Mouse (Mus musculus) spleen, postnatal 14 days (tissue): ENCODE measurements around the gene Tbc1d10a.
"Not testable (repeated sequence)": the region's sequence is repeated elsewhere in the genome, so short reads cannot be mapped to it uniquely, and the experiment has no call there.

Experiments used
- DNase-seq, 2 experiments: peaks; one replicate each; pipeline ENCODE4 v3.0.0; 2021 to 2022; ENCODE audit warnings: low spot score in 2 of 2

Gene Tbc1d10a

DNA sequence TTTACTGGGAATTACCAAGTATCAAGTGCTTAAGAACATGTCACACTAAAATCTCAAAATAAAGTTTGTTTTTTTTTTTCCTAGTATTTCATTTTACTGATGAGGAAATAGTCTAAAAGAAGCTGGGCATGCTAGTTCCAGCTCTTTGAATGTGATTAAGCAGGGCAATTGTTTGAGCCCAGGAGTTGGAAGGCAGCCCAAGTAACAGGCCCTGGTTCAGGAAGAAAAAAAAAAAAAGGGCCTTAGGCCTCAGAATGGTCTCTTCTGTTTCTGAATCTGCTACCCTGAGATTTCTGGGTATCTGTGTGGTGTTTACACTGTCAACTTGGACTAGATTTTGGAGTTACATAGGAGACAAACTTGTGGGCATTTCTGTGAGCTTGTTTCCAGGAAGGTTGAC is 3.1 kb upstream of the Tbc1d10a start:
- no peak for DNase-seq

DNA sequence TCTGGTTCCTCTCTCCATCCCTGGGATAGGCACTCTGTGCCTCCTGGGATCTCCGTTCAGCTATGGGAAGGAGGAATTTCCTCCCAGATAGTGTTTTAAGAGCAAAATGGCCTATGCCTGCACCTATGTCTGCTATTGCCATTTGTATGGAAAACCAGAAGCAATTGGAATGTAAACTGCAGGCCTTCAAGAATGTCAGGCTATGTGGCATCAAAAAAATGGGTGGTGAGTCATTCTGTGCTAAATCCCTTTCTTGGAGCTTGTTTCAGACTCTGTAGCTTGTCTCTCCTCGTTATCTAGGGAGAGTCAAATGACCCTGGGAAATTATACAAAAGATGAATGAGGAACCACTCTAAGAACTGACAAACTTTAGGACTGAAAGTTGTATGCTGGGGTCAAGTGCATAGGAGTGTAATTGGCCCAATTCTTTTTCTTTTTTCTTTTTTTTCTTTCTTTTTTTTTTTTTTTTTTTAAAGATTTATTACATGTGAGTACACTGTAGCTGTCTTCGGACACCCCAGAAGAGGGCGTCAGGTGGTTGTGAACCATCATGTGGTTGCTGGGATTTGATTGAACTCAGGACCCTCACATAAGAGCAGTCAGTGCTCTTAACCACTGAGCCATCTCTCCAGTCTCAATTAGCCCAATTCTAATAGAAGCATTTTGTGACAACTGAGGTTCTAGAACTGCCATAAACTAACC is 2.2 kb upstream of the Tbc1d10a start:
- no peak for DNase-seq

DNA sequence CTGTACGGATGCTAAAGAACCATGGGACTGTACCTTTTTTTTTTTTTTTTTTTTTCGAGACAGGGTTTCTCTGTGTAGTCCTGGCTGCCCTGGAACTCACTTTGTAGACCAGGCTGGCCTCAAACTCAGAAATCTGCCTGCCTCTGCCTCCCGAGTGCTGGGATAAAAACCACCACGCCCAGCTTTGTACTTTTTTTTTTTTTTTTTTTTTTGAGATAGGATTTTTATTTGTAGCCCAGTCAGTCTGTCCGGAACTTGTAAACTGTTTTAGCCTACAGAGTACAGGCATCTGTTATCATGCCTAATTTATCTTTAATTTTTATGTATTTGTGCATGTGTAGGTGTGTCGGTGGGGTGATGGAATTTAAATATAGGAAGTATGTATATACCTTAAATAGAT is 1.1 kb upstream of the Tbc1d10a start:
- DNase-seq = not testable (repeated sequence)

DNA sequence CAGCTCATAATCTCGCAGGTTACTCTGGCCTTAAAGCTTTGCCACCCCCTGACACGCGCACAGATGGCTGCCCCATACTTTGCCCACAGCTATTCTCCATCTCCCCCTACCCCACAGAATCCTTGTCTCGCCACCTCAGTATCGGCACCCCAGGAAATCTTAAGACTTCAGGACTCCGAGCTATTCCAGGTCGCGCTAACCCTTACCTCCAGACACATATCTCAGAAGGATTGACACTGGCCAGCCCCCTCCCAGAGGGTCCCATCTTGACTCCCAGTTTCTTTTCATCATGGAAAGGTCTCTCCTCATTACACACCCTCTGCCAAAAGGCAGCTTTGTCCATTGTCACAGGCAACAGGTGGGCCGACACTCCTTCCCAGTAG is 720 bp downstream of the Tbc1d10a start:
- no peak for DNase-seq

DNA sequence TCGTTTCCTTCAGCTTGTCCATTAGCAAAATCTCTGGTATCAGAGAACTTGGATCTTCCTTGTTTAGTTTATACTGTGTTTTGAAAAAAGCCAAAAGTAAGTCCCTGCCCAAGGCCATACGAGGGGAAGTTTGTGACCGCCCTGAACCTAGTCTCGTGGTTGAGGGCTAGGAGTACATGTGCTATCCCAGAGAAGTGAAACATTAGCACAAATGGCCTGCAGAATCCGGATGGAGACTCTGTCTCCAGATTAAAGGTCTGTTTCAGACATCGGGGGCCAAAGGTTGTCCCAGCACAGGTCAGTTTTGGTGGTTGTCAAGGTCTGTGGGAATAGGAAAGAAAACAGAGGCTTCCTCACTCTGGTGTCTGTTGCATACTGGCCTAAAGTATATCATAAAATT is 2.6 kb downstream of the Tbc1d10a start:
- DNase-seq = no peak

DNA sequence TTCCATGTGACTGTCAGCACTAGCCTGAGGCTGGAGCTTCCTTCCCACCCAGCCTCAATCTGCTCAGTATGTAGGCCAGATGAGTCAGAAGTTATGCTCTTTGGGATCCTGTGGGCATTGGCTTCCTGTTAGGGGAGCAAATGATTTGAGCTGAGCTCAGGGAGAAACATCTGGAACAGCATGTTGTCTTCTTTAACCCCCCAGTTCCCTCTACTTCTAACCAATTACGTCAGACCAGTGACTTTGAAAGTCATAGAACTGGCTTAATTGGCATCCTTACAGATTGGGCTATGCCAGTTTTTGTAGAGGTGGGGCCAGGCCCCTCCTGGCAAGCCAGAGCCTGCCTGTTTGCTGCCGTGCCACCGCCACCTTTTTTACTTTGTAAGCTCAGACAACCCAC is 4.1 kb downstream of the Tbc1d10a start:
- no peak for DNase-seq

DNA sequence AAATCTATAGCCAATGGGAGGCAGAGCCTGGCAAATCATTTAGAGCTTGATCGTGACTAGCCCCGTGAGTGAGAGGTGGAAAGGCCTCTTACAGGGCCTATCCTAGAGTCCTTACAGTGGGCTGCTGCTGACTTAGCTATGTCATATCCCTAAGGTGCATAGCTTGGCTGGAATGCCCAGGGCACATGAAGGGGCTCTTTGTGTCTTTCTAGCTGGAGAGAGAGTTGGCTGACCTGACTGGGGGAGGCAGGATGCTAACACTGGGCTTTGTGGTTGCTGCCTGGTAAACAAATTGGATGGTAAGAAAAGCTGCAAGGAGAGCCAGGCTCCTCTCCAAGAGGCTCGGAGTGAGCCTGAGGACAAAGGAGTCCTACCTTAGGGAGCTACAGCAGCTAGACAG is 6.2 kb downstream of the Tbc1d10a start:
- no peak for DNase-seq

DNA sequence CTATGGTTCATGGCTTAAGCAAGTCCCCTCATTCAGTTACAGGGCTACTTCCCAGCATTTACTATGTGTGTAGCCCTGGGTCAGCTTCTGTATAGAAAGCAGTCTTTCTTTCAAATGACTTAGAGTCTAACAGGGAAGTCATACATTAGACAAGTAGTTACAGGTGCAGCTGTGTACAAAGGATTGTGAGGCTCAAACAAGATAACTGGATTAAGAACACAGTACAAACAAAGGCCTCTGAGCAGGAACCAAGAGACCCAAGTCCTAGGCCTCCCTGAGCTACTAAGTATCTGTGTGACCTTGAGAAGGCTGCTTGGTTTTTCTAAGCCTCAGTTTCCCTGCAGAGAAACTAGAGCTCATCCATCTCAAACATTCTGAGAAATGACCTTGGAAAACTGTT is 6.8 kb downstream of the Tbc1d10a start:
- DNase-seq = no peak

DNA sequence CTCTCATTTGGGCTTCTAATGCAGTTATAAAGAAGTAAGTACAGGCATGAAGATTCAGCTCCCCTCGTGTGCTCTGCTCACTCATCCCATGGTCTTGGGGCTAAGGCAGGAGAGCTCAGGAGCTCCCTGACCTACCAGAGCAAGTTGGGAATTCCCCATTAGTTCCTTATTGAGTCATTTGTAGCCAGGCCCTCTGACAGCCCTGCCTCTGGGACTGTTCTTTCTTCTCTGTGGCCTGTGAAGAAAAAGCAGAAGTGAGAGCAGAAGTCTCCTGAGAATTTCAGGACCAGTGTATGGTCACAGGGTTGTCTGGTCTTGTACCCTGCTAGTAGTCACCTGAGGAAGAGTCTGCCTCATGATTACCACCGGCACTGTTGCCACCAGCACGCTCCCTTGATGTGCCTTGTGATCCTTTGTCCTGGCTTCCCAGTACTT is 9.0 kb downstream of the Tbc1d10a start:
- no peak for DNase-seq

DNA sequence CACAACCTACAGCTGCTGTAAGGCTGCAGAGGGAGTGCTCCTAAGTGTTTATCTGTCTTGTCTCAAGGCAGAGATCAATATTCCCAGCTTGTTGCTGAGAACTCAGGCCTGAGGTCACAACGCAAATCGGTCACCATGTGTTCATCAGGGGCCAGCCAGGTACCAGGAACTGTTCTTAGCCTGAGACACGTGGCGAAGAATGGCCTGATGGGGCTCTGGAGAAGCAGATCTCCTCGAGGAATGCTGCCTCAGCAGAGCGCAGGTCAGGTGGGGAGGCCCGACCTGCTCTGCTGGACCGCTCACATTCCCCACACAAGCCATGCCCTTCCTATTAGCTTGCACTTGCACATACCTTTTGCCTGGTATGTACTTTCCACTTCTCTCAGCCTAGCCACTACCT is 10.0 kb downstream of the Tbc1d10a start:
- no peak for DNase-seq

DNA sequence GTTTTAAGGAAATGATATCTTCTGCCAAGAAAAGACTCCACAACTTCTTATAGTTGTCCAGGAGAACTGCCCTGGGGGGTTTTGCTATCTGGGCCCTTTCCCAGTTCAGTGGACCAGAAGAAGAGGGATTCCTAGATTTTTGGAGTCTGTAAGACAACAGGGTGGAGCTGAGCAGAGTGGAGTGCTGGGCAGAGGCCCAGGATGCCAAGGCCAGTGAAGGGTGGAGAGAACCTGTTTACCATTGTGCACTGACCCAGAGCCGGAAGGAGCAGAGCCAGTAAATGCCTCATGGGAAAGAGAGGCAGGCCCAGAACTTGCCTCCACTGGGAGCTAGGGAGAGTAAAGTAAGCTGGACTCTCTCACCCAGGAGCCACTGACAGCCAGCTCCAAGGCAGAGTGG is 11.1 kb downstream of the Tbc1d10a start:
- DNase-seq = no peak

DNA sequence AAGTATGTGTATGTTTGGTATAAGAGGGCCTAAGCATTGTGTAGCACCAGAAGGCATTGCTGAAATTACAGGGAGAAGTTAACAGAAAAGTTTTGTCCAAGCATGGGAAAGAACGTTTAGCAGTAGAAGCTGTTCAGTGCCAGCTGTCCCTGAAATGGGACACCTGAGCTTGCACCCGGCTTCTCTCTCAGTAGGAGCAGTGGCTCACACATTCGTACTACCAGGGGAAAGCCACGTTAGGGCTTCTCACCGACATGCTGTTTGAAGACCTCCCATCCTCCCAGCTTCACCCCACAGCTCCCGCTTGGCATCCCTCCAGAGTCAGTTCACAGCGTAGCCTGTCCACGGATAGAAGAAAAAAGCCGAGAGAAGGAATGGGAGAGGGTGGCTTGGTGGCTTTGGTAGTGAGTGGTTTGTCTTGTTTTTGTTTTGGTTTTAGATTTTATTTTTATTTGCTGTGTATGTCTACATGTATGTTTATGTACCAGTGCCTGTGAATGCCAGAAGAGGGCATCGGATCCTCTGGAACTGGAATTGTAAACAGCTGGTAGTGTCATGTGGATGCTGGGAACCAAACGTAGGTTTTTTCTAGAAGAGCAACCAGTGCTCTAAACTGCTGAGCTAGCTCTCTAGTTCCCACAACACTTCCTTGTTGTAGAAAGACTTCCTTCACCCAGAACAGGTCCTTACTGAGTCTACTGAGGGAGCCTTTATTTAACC is 15.6 kb downstream of the Tbc1d10a start:
- no peak for DNase-seq

DNA sequence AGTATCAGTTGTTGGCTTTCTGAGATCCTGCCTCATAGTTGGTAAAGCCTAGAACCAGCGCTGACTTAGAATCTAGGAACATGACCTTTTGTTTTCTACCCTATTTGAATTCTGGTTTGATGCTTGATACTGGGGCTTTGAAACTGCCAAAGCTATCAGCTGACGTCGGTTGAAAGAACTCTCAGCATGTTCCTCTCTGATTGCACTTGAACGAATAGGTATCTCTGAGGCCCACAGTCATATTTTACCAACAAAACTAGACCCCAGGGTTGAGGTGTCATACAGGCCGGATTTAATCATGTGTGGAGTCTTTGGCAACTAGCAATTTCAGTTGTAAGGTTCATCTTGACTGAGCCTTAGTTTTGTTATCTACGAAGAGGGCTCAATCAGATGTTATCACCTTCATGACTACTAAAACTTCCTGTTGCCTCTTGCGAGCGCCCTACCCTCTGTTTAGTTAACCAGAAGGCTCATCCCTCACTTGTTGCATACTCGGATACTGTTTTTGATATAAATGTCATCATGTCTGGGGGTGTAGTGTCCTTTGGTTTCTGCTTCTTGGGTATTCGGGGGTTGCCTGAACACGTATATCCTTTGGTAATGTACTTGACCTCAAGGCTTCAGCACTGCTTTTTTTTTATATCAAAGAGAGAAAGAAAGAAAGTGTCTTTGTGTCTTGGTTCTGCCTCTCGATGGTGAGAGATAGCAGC is 16.6 kb downstream of the Tbc1d10a start:
- no peak for DNase-seq

DNA sequence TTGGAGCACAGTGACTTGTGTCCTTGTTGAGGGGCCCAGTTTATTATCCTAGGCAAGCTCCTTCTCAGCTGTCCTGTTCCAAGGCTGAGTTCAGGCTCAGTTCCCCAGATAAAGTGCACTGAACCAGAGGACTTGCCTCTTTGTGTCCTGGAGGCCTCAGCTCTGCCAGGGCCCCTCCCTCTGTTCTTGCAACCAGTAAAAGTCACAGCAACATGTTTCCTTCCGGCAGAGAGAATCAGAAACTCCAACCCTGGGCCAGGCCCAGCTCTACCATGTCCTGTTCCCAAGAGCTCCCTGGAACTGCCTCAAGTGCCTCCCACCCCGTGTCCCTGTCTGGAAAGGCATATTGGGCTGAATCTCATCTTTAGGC is 17.1 kb downstream of the Tbc1d10a start:
- no peak for DNase-seq

DNA sequence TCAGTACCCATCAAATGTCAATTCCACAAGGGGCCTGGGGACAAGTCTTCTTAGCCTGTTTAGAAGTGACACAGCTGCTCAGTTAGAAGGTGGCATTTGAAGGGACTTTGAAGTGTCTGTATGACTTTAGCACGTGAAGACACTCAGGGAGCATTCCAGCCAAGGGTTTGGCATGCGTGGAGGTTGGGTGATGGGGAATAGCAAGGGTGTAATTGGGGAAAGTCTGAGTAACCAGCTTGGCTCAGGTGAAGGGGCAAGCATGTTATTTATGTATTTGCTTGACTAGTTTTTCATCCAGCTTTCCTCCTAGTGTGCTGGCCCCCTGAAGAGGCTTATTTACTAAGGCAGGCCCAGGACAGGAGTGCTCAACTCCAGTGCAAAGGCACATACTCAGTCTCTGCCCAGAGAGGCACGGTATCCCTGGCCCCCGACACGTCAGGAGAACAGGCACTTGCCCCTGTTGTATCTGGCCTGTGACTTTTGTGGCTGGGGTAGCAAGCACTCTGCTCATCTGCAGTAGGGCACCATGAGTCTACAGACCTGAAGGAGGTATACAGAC is 18.6 kb downstream of the Tbc1d10a start:
- no peak for DNase-seq

DNA sequence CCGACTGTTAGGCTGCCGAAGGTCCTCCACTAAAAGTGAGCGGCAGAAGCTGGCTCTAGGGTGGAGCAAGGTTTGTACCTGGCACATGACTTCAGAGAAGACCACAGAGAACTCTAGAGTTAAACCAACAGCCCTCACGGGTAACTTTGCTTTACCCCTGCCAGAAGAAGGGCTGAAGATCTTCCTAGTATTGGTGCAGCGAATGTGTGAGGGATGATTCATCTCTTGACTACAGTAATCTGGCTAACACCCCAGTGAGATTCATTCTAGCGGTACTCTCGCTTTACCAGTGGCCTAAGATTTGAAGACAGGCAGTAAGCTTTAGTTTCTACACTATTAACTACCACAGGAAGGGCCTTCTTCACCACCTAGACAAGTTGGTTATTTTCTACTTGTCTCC is 19.4 kb downstream of the Tbc1d10a start:
- no peak for DNase-seq

DNA sequence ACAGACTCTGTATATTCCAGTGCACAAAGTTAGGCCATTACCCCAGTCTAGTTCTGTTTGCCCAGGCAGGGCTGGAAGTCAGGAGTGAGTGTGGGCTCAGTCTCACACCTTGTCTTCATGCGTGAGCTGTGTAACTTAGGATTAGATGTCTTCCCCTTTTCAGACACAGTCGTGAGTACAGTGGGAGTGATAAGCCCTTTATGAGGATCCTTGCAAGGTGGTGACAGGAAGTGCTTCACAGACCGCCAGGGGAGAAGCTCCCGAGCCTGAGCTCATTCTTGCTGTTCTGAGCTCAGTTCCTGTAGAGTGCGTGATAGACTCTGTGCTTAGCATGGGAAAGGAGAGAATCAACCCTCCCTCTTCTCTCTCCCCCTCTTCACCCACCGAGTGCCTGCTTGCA is 20.0 kb downstream of the Tbc1d10a start:
- DNase-seq = no peak

DNA sequence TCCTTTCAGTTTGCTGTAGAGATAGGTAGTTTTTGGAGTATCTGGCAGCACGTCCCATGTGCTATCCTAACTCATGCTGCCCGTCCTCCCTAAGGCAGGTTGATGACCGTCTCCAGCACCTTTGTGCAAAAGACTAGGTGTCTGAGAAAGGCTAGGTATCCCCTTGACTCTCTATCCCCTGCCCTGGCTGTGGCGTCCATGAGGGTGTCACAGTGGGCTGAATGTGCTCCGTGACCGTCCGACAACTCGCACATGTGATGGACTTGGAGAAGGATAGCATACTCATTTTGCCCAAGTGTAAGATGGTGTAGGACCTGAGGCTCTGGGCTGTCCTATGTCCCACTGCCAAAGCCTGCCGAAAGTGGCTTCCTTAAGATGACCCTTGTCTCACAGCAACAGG is 21.1 kb downstream of the Tbc1d10a start:
- DNase-seq = no peak

DNA sequence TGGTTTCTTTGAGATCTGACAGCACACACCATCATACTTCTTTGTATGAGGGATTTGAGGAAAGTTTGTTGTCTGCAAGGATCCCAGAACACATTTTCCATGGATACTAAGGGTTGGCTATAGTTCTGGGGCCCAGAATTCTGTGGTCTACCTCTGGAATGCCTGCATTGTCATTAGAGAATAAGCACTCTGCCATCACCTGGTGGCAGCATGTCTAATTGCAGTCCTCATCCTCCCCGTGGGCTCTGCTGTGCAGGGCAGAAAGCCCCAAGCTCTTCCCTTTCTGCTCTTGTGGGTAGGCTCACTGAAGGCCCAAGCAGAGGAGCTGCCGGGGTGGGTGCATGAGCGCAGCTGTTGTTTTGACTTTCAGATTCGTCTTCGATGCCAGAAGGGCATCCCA is 23.0 kb downstream of the Tbc1d10a start:
- DNase-seq = peak in 1 of 2 experiments; percentile 16

DNA sequence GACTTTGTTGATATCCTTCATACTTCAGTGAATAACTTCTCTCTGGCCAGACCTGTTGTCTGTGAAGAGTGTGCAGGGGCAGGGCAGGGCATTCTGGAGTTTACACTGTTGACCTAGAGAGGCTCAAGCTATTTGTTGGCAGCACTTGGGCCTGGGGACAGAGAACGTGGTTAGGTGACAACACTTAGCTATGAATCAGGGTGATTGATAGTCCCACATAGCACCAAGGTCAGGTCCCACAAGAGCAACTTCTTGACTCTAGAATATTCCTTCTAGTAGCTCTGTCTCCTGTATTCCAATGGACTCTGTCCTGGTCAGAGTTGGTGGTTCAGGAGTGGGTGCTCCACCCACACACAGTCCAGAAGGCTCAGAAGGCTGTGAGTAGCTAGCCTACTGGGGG is 24.2 kb downstream of the Tbc1d10a start:
- DNase-seq = no peak

DNA sequence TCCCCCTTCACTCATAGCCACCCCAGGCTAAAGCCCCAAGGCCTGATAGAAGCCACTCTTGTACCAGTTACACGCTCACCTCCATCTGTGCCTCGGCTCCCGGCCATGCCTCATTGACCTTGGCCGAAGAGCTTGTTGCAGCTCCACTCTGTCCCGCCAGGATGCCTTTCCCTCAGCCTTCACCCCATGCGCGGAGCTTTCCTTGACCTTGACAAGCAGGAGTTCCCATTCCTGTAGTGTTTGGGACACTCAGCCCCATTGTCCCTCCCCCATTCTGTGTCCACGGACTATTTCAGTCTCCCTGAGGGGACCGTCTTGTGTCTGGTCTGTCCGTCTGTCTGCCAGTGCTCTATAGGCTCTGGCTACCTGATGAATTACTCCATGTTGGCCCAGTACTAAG is 26.5 kb downstream of the Tbc1d10a start:
- no peak for DNase-seq

DNA sequence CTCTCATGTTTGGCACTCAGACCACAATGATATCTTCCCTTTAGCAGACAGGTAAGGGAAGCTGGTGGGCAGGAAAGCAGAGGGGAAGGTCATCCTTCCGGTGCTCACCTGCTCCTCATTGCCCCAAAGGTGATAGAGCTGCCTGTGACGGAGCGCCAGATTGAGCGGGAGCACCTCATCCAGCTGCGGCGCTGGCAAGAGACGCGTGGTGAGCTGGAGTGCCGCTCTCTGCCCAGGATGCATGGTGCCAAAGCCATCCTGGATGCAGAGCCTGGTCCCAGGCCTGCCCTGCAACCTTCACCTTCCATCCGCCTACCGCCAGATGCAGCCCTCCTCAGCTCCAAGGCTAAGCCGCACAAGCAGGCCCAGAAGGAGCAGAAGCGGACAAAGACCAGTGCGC is 28.0 kb downstream of the Tbc1d10a start:
- DNase-seq = no peak

DNA sequence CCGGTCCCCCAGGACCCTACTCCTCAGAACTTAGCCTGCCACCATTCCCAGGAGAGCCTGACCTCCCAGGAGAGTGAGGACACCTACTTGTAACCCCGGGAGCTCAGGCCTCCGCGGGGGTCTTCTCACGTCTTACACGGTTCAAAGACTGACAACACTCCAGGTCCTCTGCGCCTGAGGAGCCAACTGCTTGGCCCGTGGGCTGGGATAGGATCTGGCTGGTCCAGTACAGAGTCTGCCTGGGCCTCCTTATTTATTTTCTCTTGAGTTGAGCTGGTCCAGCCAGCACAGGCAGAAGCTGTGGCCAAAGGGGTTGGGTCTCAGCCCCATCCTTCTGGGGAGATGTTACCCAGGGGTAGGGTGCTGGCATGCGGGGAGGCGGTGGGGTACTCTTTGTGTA is 28.5 kb downstream of the Tbc1d10a start:
- no peak for DNase-seq
